ENCODE assay signal across 20 mouse cellular contexts in genomic region chr6:5396797-5397196, GRCm38 (mm10). TPM values are rescaled to one million over a fixed set of nuclear protein-coding genes. Genes with fewer than 3 reads are reported as not detected.
DNase-seq lines count a peak whose midpoint lies in the region; ATAC-seq and TF ChIP-seq lines count a peak whose summit lies in the region.
"Had no signal": no experiment of that assay in that cellular context is flagged by ENCODE, and none has a peak within 500 bp of the region (broad histone marks: within the 10 kb centered on the region; RNA-seq: fewer than 3 reads in every experiment).

No protein-coding gene starts in this region.

- peak; percentile 7 for TF ChIP-seq RAD21 in CH12.LX (IDR thresholded peaks at IDR 0.05; ENCODE audit: low read depth, low read length)

- H3K4me3 ChIP-seq in liver, embryonic 13.5 days (replicated peaks), result no peak overlapping the region
- no peak overlapping the region for H3K4me3 ChIP-seq in liver, embryonic 12.5 days
- no peak overlapping the region for H3K4me3 ChIP-seq in CH12.LX (replicated peaks in 1 of 3; ENCODE audit: low read depth in 2 of 3, low read length in 2 of 3, poor library complexity in 1 of 3)
- H3K4me3 ChIP-seq in neural tube, embryonic 15.5 days (replicated peaks), result no peak overlapping the region
- H3K4me3 ChIP-seq: erythroblast, embryonic 14.5 days; limb, embryonic 12.5 days had no signal

- H3K9ac ChIP-seq in liver, embryonic 13.5 days, result no peak overlapping the region
- no peak overlapping the region for H3K9ac ChIP-seq in liver, embryonic 12.5 days
- no peak overlapping the region for H3K9ac ChIP-seq in CH12.LX (ENCODE audit: insufficient read depth, low read depth)
- no peak overlapping the region for H3K9ac ChIP-seq in neural tube, embryonic 15.5 days (replicated peaks)
- H3K9ac ChIP-seq: limb, embryonic 12.5 days had no signal

- no peaks in the 10 kb centered on the region for H3K27me3 ChIP-seq in liver, embryonic 13.5 days
- H3K27me3 ChIP-seq in liver, embryonic 12.5 days (replicated peaks), result peaks cover 6% of the 10 kb centered on the region; the same call in 1 of the 2 replicates
- H3K27me3 ChIP-seq in CH12.LX (replicated peaks), result no peaks in the 10 kb centered on the region
- H3K27me3 ChIP-seq in neural tube, embryonic 15.5 days (replicated peaks), result 0 out of 2 replicates have a peak, but pooled peaks cover 4% of the 10 kb centered on the region
- H3K27me3 ChIP-seq: limb, embryonic 12.5 days had no signal

- in situ Hi-C loops in CH12.LX (cut with MboI; ENCODE audit: low pct_ligation_motif_present, low pct_unique_long_range_greater_than_20kb, low sequenced_read_pairs), result loop anchor here (25.0 kb wide), 4 partner anchors 259 to 834 kb away; no protein-coding TSS in a partner anchor

- ATAC-seq in liver, embryonic 13.5 days (ENCODE audit: low read depth), result peak; percentile 35; the same call in 1 of the 2 replicates
- ATAC-seq in liver, embryonic 12.5 days, result no peak
- no peak for ATAC-seq in neural tube, embryonic 15.5 days (ENCODE audit: low FRiP score)
- ATAC-seq: inflammation-experienced regulatory T-cells, adult 6 months had no signal

- H3K9me3 ChIP-seq in liver, embryonic 13.5 days (replicated peaks), result no peaks in the 10 kb centered on the region
- no peaks in the 10 kb centered on the region for H3K9me3 ChIP-seq in liver, embryonic 12.5 days (replicated peaks)
- no peaks in the 10 kb centered on the region for H3K9me3 ChIP-seq in CH12.LX (replicated peaks; ENCODE audit: low read length)
- H3K9me3 ChIP-seq in neural tube, embryonic 15.5 days (replicated peaks), result no peaks in the 10 kb centered on the region
- H3K9me3 ChIP-seq: limb, embryonic 12.5 days had no signal

- no peak overlapping the region for H3K4me2 ChIP-seq in liver, embryonic 13.5 days
- H3K4me2 ChIP-seq in liver, embryonic 12.5 days, result no peak overlapping the region
- H3K4me2 ChIP-seq in CH12.LX (ENCODE audit: insufficient read depth, low read depth, poor library complexity, severe bottlenecking), result no peak overlapping the region
- no peak overlapping the region for H3K4me2 ChIP-seq in neural tube, embryonic 15.5 days
- H3K4me2 ChIP-seq: limb, embryonic 12.5 days had no signal

- peak in 1 of 2 experiments; percentile 53; a peak in 2 of 4 replicates for TF ChIP-seq CTCF in CH12.LX (conservative IDR thresholded peaks at IDR 0.05 in 1 of 2, IDR thresholded peaks at IDR 0.05 in 1 of 2; ENCODE audit: low read depth in 2 of 2, low read length in 2 of 2)
- peak; percentile 30; the same call in 1 of the 2 replicates for TF ChIP-seq CTCF in brain, embryonic 14.5 days (IDR thresholded peaks at IDR 0.05; ENCODE audit: borderline replicate concordance, extremely low read depth, insufficient read depth, insufficient read length)

- no peak for TF ChIP-seq EP300 in CH12.LX (IDR thresholded peaks at IDR 0.05; ENCODE audit: low read length)

- TF ChIP-seq POLR2A in CH12.LX (IDR thresholded peaks at IDR 0.05; ENCODE audit: low read depth, low read length), result no peak
- no peak for TF ChIP-seq POLR2A in brain, embryonic 14.5 days (IDR thresholded peaks at IDR 0.05; ENCODE audit: borderline replicate concordance, extremely low read depth, insufficient read depth, insufficient read length, poor library complexity, severe bottlenecking)

- 40% methylated on average over 3 of the region's 3 CpGs for WGBS in liver, embryonic 13.5 days (ENCODE audit: insufficient replicate concordance)
- WGBS in liver, embryonic 12.5 days (ENCODE audit: insufficient replicate concordance), result 55% methylated on average over 3 of the region's 3 CpGs
- WGBS in neural tube, embryonic 15.5 days, result 61% methylated on average over 3 of the region's 3 CpGs

- DNase-seq in heart, adult 11 months, result peak; percentile 76
- DNase-seq in heart, postnatal 25 days (ENCODE audit: low spot score), result no peak
- no peak for DNase-seq in liver, embryonic 13.5 days
- DNase-seq in CH12.LX (ENCODE audit: extremely low read depth), result no peak
- DNase-seq in brain, embryonic 14.5 days (ENCODE audit: low read depth), result no peak
- no peak for DNase-seq in right cerebral cortex, adult 2 months (ENCODE audit: low spot score in 2 of 2)
- DNase-seq: adrenal gland, adult 8-10 months; cerebellum, adult 9-10 months; embryo, embryonic 11 days; heart, postnatal 4 days; kidney, postnatal 14 days; right cerebral cortex, adult 18-20 months; thymus, adult 2 months had no signal

- H3K79me2 ChIP-seq in CH12.LX (replicated peaks; ENCODE audit: control insufficient read depth, extremely low read depth, insufficient read depth, poor library complexity, severe bottlenecking), result no peaks in the 10 kb centered on the region

- no peaks in the 10 kb centered on the region for H3K36me3 ChIP-seq in liver, embryonic 13.5 days
- H3K36me3 ChIP-seq in liver, embryonic 12.5 days, result no peaks in the 10 kb centered on the region
- H3K36me3 ChIP-seq in CH12.LX (replicated peaks in 1 of 2; ENCODE audit: control insufficient read depth in 1 of 2, insufficient read depth in 1 of 2, low read length in 1 of 2), result no peaks in the 10 kb centered on the region
- H3K36me3 ChIP-seq in neural tube, embryonic 15.5 days, result no peaks in the 10 kb centered on the region

- H3K4me1 ChIP-seq in liver, embryonic 13.5 days (replicated peaks), result peaks cover 11% of the 10 kb centered on the region
- peaks cover 22% of the 10 kb centered on the region for H3K4me1 ChIP-seq in liver, embryonic 12.5 days
- peaks cover 3 to 4% of the 10 kb centered on the region in 2 experiments; a peak in 2 of 4 replicates for H3K4me1 ChIP-seq in CH12.LX (ENCODE audit: control insufficient read depth in 1 of 2, insufficient read depth in 2 of 2)
- H3K4me1 ChIP-seq in neural tube, embryonic 15.5 days, result no peaks in the 10 kb centered on the region

- dilution Hi-C loops in CH12.LX (cut with MboI; ENCODE audit: extremely low pct_ligation_motif_present, extremely low pct_unique_long_range_greater_than_20kb, low sequenced_read_pairs), result no loop called here

- intact Hi-C loops in heart, postnatal 25 days (cut with DNase I), result no loop called here

- H3K27ac ChIP-seq in liver, embryonic 13.5 days, result no peak overlapping the region
- no peak overlapping the region for H3K27ac ChIP-seq in liver, embryonic 12.5 days
- H3K27ac ChIP-seq in CH12.LX (ENCODE audit: insufficient read depth, low read depth), result no peak overlapping the region
- H3K27ac ChIP-seq in neural tube, embryonic 15.5 days (replicated peaks), result no peak overlapping the region
- H3K27ac ChIP-seq: limb, embryonic 12.5 days had no signal

TF ChIP-seq in CH12.LX, 34 proteins besides CTCF, POLR2A, EP300 and RAD21:
- TF ChIP-seq SMC3 (IDR thresholded peaks at IDR 0.05; ENCODE audit: low read depth, low read length) (peak; percentile 7; the same call in 1 of the 2 replicates), UBTF (IDR thresholded peaks at IDR 0.05; ENCODE audit: low read depth, low read length) (no peak)

RNA-seq across cellular contexts. Expression of gene Asb4, which starts 13.6 kb away (rescaled TPM):
- 1 to 10 TPM; 6.2 to 9.7 TPM for total RNA-seq in heart, postnatal 25 days (2021)
- polyA plus RNA-seq in liver, embryonic 13.5 days (2015; fragmentation: Nextera tagmentation; extraction: Ambion mirVana), result 12.3 and 15.4 TPM in 2 replicates
- 35.6 and 35.9 TPM in 2 replicates for polyA plus RNA-seq in liver, embryonic 12.5 days (2016; fragmentation: Nextera tagmentation; extraction: Ambion mirVana)
- total RNA-seq in CH12.LX (2012; rRNA removed) (0.04 TPM in 2 replicates), CH12.LX (2014; rRNA removed) (0.07 and 0.11 TPM in 2 replicates)
- polyA plus RNA-seq in CH12.LX (2012; ENCODE audit: insufficient read length, low read depth), result 0.07 TPM in 1 of 2 replicates, not detected in the other
- 19.1 and 20.4 TPM in 2 replicates for polyA plus RNA-seq in brain, embryonic 14.5 days (2012; rRNA removed)
- 11.4 and 11.5 TPM in 2 replicates for polyA plus RNA-seq in neural tube, embryonic 15.5 days (2015; fragmentation: Nextera tagmentation; extraction: Ambion mirVana)
- total RNA-seq: megakaryocyte progenitor cell, adult 5-6 weeks; neutrophil, adult 5-6 weeks had no signal
- polyA plus RNA-seq: erythroblast, embryonic 14.5 days had no signal

Comparison
In these comparisons a context has a peak if more than half of its experiments do, and no peak if none do; other contexts are left out.
1. RNA of gene Asb4, which starts 13.6 kb away (polyA plus RNA-seq): 35.6 to 35.9 TPM in liver, embryonic 12.5 days, 19.1 to 20.4 TPM in brain, embryonic 14.5 days, 12.3 to 15.4 TPM in liver, embryonic 13.5 days and 11.4 to 11.5 TPM in neural tube, embryonic 15.5 days; 0.07 TPM in CH12.LX; every median in the first group is over 10 times any median in the second.